In the genomic region with DNA sequence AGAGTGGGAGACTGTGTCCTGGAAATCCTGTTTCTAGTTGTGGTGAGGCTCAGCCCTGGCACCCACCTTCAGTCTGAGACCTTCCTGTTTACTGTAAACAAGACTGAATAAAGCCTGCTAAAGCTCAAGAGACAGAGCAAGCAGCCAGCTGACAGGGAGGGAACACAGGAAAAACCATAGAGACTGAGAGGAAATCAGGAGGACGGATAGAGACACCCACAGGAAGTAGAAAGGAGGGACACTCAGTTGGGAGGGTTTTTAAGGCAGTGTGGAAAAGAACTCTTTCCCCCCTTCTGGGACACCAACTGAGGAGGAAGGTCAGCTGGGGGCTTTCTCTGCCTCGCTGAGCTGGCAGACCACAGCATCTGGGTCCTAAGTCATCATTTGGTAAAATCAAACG, we compare ENCODE assay signal across 22 mouse cellular contexts. TPM values are rescaled to one million over a fixed set of nuclear protein-coding genes. Genes with fewer than 3 reads are reported as not detected.
DNase-seq lines count a peak whose midpoint lies in the region; ATAC-seq and TF ChIP-seq lines count a peak whose summit lies in the region.
"Had no signal": no experiment of that assay in that cellular context is flagged by ENCODE, and none has a peak within 500 bp of the region (broad histone marks: within the 10 kb centered on the region; RNA-seq: fewer than 3 reads in every experiment).

No protein-coding gene starts in this region.

- no peak overlapping the region for H3K4me3 ChIP-seq in kidney, postnatal 0 days (replicated peaks; ENCODE audit: low read depth, low read length)
- no peak overlapping the region for H3K4me3 ChIP-seq in midbrain, embryonic 13.5 days (replicated peaks)
- H3K4me3 ChIP-seq: forebrain, embryonic 12.5 days; gastrocnemius, adult 2 months; heart, embryonic 12.5 days; hindbrain, embryonic 12.5 days; limb, embryonic 13.5 days; liver, embryonic 13.5 days; midbrain, embryonic 15.5 days; myocyte had no signal

- no peaks in the 10 kb centered on the region for H3K27me3 ChIP-seq in kidney, postnatal 0 days (ENCODE audit: insufficient read depth, low read length)
- no peaks in the 10 kb centered on the region for H3K27me3 ChIP-seq in midbrain, embryonic 13.5 days
- H3K27me3 ChIP-seq: forebrain, embryonic 12.5 days; heart, embryonic 12.5 days; hindbrain, embryonic 12.5 days; limb, embryonic 13.5 days; liver, embryonic 13.5 days; midbrain, embryonic 15.5 days had no signal

- H3K36me3 ChIP-seq in kidney, postnatal 0 days (ENCODE audit: insufficient read depth, low read length) = no peaks in the 10 kb centered on the region
- peaks cover 6% of the 10 kb centered on the region for H3K36me3 ChIP-seq in midbrain, embryonic 13.5 days
- H3K36me3 ChIP-seq: forebrain, embryonic 12.5 days; heart, embryonic 12.5 days; hindbrain, embryonic 12.5 days; limb, embryonic 13.5 days; liver, embryonic 13.5 days had no signal

- no peak overlapping the region for H3K9ac ChIP-seq in kidney, postnatal 0 days (ENCODE audit: low read depth, low read length)
- no peak overlapping the region for H3K9ac ChIP-seq in midbrain, embryonic 13.5 days (replicated peaks)
- H3K9ac ChIP-seq: forebrain, embryonic 12.5 days; heart, embryonic 12.5 days; hindbrain, embryonic 12.5 days; limb, embryonic 13.5 days; liver, embryonic 13.5 days; midbrain, embryonic 15.5 days had no signal

- WGBS in kidney, postnatal 0 days = 55% methylated on average over 3 of the region's 3 CpGs
- WGBS in midbrain, embryonic 13.5 days = 64% methylated on average over 3 of the region's 3 CpGs

- peak; percentile 4 for DNase-seq in embryo, embryonic 9.5 days (ENCODE audit: extremely low spot score)
- DNase-seq in embryo, embryonic 10 days (ENCODE audit: low spot score) = no peak
- peak; percentile 72 for DNase-seq in kidney, postnatal 0 days (ENCODE audit: low spot score)
- no peak for DNase-seq in kidney, postnatal 14 days
- peak; percentile 79 for DNase-seq in 416B (ENCODE audit: low read depth)
- peak; percentile 34 for DNase-seq in adipocyte (ENCODE audit: low spot score)
- no peak for DNase-seq in cerebellum, postnatal 10 days
- DNase-seq: adrenal gland, postnatal 14 days; cerebellum, adult 11 months; cerebellum, postnatal 14 days; embryo, embryonic 11 days; gastrocnemius, adult 2 months; heart, postnatal 14 days; liver, embryonic 13.5 days; thymus, postnatal 14 days had no signal

- ATAC-seq in kidney, postnatal 0 days (replicated peaks; ENCODE audit: low FRiP score, low read depth) = no peak
- ATAC-seq in midbrain, embryonic 13.5 days = no peak
- ATAC-seq: midbrain, embryonic 15.5 days had no signal

- no peak overlapping the region for H3K27ac ChIP-seq in kidney, postnatal 0 days
- no peak overlapping the region for H3K27ac ChIP-seq in midbrain, embryonic 13.5 days
- H3K27ac ChIP-seq: forebrain, embryonic 12.5 days; gastrocnemius, adult 2 months; hindbrain, embryonic 12.5 days; limb, embryonic 13.5 days; liver, embryonic 13.5 days; midbrain, embryonic 15.5 days had no signal

- H3K4me2 ChIP-seq in kidney, postnatal 0 days (ENCODE audit: low read length) = peak overlapping the region; percentile 18; the same call in 1 of the 2 replicates
- no peak overlapping the region for H3K4me2 ChIP-seq in midbrain, embryonic 13.5 days (replicated peaks)
- H3K4me2 ChIP-seq: forebrain, embryonic 12.5 days; heart, embryonic 12.5 days; hindbrain, embryonic 12.5 days; limb, embryonic 13.5 days; liver, embryonic 13.5 days; midbrain, embryonic 15.5 days had no signal

- no peaks in the 10 kb centered on the region for H3K9me3 ChIP-seq in kidney, postnatal 0 days (replicated peaks; ENCODE audit: low read length)
- no peaks in the 10 kb centered on the region for H3K9me3 ChIP-seq in midbrain, embryonic 13.5 days
- H3K9me3 ChIP-seq: forebrain, embryonic 12.5 days; heart, embryonic 12.5 days; hindbrain, embryonic 12.5 days; limb, embryonic 13.5 days; liver, embryonic 13.5 days; midbrain, embryonic 15.5 days had no signal

- H3K4me1 ChIP-seq in kidney, postnatal 0 days (replicated peaks; ENCODE audit: insufficient read depth, low read length) = no peaks in the 10 kb centered on the region
- no peaks in the 10 kb centered on the region for H3K4me1 ChIP-seq in midbrain, embryonic 13.5 days (replicated peaks)
- H3K4me1 ChIP-seq: forebrain, embryonic 12.5 days; heart, embryonic 12.5 days; hindbrain, embryonic 12.5 days; limb, embryonic 13.5 days; liver, embryonic 13.5 days; midbrain, embryonic 15.5 days had no signal

- no peak for TF ChIP-seq CTCF in kidney, postnatal 0 days (IDR thresholded peaks at IDR 0.05; ENCODE audit: low read depth)

RNA-seq across cellular contexts. Expression of gene Abca6, which starts 23.2 kb away (rescaled TPM):
- polyA plus RNA-seq in kidney, postnatal 0 days (2015; fragmentation: Nextera tagmentation; extraction: Ambion mirVana) = 0.37 and 0.54 TPM in 2 replicates
- polyA plus RNA-seq in midbrain, embryonic 13.5 days (2015; fragmentation: Nextera tagmentation; extraction: Ambion mirVana) = 0.09 and 0.13 TPM in 2 replicates
- polyA plus RNA-seq: myocyte had no signal

Comparison
In these comparisons a context has a peak if more than half of its experiments do, and no peak if none do; other contexts are left out.
1. DNase-seq: peak in embryo, embryonic 9.5 days (single experiment), kidney, postnatal 0 days (single experiment), 416B (single experiment) and adipocyte (single experiment); none in embryo, embryonic 10 days (single experiment), kidney, postnatal 14 days (single experiment) and cerebellum, postnatal 10 days (0 of 2).